Mouse (Mus musculus) embryonic fibroblast, embryonic 13.5 days (primary cell): ENCODE measurements around the gene Jtb.
A peak's percentile ranks its signal among the peaks of the same experiment; 100 is the strongest.

Experiments
- CTCF ChIP-seq: IDR thresholded peaks from 2 replicates; pipeline ENCODE4 v1.5.1; 2011; ENCODE audit warnings: mild to moderate bottlenecking, control low read depth, low read length, moderate library complexity, borderline replicate concordance; ENCODE audit not compliant: insufficient read depth
- POLR2A ChIP-seq: IDR thresholded peaks from 2 replicates; pipeline ENCODE4 v1.6.1; 2011; ENCODE audit warnings: low read depth, mild to moderate bottlenecking, control low read depth, low read length, moderate library complexity

DNA sequence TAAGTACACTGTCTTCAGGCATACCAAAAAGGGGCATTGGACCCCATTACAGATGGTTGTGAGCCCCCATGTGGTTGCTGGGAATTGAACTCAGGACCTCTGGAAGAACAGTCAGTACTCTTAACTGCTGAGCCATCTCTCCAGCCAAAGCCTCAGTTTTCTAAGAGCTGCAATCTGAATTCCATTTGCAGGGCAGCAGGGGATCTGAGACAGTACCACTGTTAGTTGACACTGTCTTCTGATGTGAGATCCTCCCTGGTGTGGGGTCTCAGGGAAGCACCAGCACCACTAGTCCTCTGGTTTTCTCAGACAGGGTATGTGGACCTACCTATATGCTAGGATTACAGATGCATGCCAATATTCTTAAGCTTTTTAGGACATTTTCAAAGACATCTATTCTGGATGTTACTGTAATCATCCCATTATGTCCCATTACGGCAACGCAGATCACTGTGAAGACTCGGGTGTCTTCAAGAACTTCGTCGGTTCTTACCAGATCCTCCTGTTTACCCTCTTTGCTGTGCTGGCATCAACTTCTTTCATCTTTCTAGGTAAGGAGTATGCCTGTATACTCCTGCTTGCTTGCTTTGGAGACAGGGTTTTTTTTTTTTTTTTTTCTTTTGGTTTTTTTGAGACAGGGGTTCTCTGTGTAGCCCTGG lies 21.4 kb upstream of the Jtb start:
- TF ChIP-seq CTCF: no peak
- 0 out of 2 replicates have a peak, but pooled peaks have one; percentile 17 for TF ChIP-seq POLR2A
